Mouse (Mus musculus): ENCODE measurements around the gene Zfyve19. TPM values are rescaled to one million over a fixed set of nuclear protein-coding genes. Genes with fewer than 3 reads are reported as not detected.

The Zfyve19 gene
- polyA plus RNA-seq, 1 experiment from 2014 or later: 46.5 TPM

- H3K9ac ChIP-seq: no peak overlapping the region
- no peaks in the 10 kb centered on the region for H3K9me3 ChIP-seq
- WGBS: 76% methylated on average over 5 of the region's 5 CpGs
- H3K4me2 ChIP-seq (replicated peaks): no peak overlapping the region
- H3K36me3 ChIP-seq: no peaks in the 10 kb centered on the region
- peaks cover 4% of the 10 kb centered on the region; the same call in 1 of the 2 replicates for H3K27me3 ChIP-seq (replicated peaks)
- no peak for ATAC-seq (ENCODE audit: low FRiP score, low read depth)
- H3K27ac ChIP-seq: no peak overlapping the region
- H3K4me1 ChIP-seq: no peaks in the 10 kb centered on the region
- no peak overlapping the region for H3K4me3 ChIP-seq
These were observed 55.4 kb downstream of the Zfyve19 start for GRCm38 (mm10) chr2:119263813-119264212.

Other genes with a start within 250 kb of the Zfyve19 start
- gene Ccdc32, start 179.2 kb upstream of the Zfyve19 start, polyA plus RNA-seq (2016; fragmentation: Nextera tagmentation; extraction: Ambion mirVana): 28.0 and 28.8 TPM in 2 replicates
- 6.6 TPM in 2 replicates for gene Rpusd2, start 173.8 kb upstream of the Zfyve19 start, polyA plus RNA-seq (2016; fragmentation: Nextera tagmentation; extraction: Ambion mirVana)
- 37.6 and 38.1 TPM in 2 replicates for gene Knl1, start 161.5 kb upstream of the Zfyve19 start, polyA plus RNA-seq (2016; fragmentation: Nextera tagmentation; extraction: Ambion mirVana)
- 31.9 and 34.0 TPM in 2 replicates for gene Rad51, start 95.8 kb upstream of the Zfyve19 start, polyA plus RNA-seq (2016; fragmentation: Nextera tagmentation; extraction: Ambion mirVana)
- gene Rmdn3, start 51.6 kb upstream of the Zfyve19 start, polyA plus RNA-seq (2016; fragmentation: Nextera tagmentation; extraction: Ambion mirVana): 43.1 TPM in 2 replicates
- 3.5 TPM in 2 replicates for gene Gchfr, start 40.8 kb upstream of the Zfyve19 start, polyA plus RNA-seq (2016; fragmentation: Nextera tagmentation; extraction: Ambion mirVana)
- 0.86 and 0.91 TPM in 2 replicates for gene Gm14137, start 34.1 kb upstream of the Zfyve19 start, polyA plus RNA-seq (2016; fragmentation: Nextera tagmentation; extraction: Ambion mirVana)
- gene Dnajc17, start 178 bp downstream of the Zfyve19 start, polyA plus RNA-seq (2016; fragmentation: Nextera tagmentation; extraction: Ambion mirVana): 24.9 and 27.2 TPM in 2 replicates
- gene Ppp1r14d, start 21.3 kb downstream of the Zfyve19 start, polyA plus RNA-seq (2016; fragmentation: Nextera tagmentation; extraction: Ambion mirVana): not detected in 2 replicates
- gene Spint1, start 28.7 kb downstream of the Zfyve19 start, polyA plus RNA-seq (2016; fragmentation: Nextera tagmentation; extraction: Ambion mirVana): 1.2 and 1.7 TPM in 2 replicates
- 8.4 and 9.3 TPM in 2 replicates for gene Rhov, start 62.7 kb downstream of the Zfyve19 start, polyA plus RNA-seq (2016; fragmentation: Nextera tagmentation; extraction: Ambion mirVana)
- 26.6 TPM in 2 replicates for gene Vps18, start 80.1 kb downstream of the Zfyve19 start, polyA plus RNA-seq (2016; fragmentation: Nextera tagmentation; extraction: Ambion mirVana)
- gene Dll4, start 117.2 kb downstream of the Zfyve19 start, polyA plus RNA-seq (2016; fragmentation: Nextera tagmentation; extraction: Ambion mirVana): 5.0 and 6.0 TPM in 2 replicates
- gene Chac1, start 142.6 kb downstream of the Zfyve19 start, polyA plus RNA-seq (2016; fragmentation: Nextera tagmentation; extraction: Ambion mirVana): 2.4 and 2.7 TPM in 2 replicates

Measured in neural tube, embryonic 12.5 days (tissue).